Mouse (Mus musculus) spleen, postnatal 14 days (tissue): ENCODE measurements at regions not wholly inside any gene's neighbourhood (a gene's known extent, or its start where the extent isn't known, plus 50 kb on each side); places are given as distances from the start of the nearest gene placed in this dataset.

Experiments used
- DNase-seq, 2 experiments: peaks; one replicate each; pipeline ENCODE4 v3.0.0; 2021 to 2022; ENCODE audit warnings: low spot score in 2 of 2

DNA sequence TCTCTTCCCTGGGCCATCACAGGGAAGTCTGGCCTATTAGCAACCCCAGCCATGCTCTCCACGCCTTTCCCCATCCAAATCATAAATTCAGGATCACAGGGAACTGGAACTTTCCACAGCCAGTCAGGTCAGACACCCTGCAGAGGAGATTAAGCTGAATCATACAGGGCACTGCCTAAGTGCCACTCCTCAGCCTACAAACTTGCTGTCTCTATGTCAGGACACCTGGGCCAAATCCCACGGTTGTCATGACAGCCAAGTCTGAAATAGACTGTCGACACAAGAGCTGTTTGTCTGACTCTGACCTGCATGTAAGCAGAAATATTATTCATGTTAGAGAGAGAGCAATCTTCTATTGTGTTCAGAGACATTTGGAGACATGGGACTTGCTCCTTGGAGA is 374.0 kb upstream of the Trib2 start:
- DNase-seq: no peak

DNA sequence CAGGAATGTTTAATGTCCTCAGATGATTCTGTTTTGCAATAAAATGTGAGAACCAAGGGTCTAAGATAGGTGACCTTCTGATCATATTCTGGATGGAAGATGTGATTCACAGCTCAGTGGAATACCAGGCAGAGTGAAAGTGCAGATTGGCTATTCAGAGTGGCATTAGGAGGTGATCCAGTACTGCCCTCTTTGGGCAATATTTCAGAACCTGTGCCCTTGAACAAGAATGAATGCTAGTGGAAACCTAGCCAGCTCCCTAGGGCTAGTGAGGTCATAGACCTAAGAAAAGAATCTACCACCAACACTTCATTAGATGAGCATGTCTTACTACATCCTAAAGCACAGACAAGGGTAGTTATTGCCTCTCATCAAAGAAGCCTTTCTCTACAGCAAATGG is 372.7 kb upstream of the Trib2 start:
- DNase-seq: no peak

DNA sequence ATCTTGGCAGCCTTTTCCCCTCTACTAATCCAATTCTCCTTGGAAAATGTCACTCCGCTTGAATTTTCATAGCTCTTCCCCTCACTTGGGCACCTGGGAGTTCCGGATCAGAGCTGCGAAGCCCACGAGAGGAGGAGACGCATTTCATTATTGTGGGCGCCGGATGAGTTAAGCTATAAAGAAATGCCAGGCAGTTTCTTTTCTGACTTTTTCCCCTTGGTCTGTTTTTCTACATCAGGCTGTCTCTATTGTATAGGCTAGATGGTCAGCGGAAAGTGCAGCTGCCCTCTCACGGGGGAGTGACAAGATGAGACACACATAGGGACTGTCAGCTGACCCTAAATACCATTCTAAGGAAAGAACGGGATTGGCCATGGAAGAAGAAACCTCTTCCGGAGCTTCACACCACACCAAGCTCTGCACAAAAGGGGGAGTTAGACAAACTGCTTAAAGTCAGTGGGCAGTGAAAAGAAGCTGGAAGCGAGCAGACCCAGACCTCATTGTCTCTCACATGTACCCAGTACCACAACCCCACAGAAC is 369.3 kb upstream of the Trib2 start:
- no peak for DNase-seq

DNA sequence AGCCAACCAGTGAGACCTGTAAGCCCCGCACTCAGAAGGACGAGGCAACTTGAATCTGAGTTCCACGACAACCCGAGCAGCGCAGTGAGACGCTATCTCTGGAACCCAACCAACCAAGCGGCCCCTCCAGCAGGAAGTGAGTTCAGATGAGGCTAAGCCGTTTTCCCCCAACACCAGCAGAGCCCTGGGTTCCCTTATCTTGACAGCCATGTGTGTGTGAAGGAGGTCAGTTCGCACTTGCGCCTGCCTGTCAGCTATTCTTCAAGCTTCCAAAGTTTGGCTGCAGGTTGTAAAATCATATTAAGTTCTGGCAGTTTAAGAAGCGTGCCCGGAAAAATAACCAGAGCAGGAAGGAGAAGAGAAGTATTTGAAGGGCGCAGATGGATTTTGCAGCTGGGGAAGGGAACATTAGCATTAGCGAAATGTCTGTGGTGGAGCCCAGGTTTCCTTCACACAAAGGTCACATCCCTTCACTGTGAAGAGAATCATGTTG is 368.8 kb upstream of the Trib2 start:
- peak; percentile 22 to 30 for DNase-seq

DNA sequence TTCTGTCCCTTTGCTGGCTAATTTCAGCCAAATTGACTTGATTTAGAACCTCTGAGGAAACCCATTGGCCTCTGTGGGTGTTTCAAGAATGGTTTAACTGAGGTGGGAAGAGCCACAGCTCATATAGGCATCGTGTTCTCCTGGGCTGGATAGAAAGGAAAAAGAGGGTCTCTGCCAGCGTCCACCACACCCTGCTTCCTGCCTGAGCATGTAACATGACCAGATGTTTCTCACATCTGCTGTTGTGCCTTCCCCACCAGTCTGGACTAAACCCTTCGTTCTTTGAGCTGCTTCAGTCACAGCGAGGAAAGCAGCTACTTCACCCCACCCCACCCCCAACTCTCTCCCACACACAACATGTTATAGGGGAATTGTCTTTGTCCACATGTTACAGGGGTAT is 366.3 kb upstream of the Trib2 start:
- DNase-seq: no peak

DNA sequence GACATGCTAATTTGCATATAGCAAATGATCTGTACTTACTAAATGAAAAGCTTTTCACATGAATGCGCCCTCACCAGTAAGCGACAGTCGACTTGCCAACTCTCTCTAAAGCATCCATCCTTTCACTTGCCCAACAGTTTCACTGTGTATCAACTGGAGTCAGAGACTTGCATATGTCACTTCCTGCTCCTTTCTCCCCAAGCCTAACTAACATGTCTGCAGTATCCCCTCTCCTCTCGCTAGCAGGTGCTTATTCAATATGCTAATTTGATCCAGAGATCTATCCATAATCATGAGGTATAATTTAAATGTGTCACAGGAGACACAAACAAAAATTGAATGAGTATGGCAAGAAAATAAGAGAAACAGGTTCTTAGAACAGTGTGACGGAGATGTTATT is 364.9 kb upstream of the Trib2 start:
- DNase-seq: no peak

DNA sequence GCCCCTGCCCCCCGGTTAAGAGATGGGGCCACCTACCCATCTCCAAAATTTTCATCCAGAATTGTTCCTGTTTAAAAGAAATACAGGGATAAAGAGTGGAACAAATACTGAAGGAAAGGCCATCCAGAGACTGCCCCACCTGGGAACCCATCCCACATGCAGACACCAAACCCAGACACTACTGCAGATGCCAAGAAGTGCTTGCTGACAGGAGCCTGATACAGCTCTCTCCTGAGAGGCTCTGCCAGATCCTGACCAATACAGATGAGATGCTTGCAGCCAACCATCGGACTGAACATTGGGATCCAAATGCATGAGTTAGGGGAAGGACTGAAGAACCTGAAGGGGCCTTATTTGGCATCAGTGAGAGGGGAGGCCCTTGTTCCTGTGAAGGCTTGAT is 363.2 kb upstream of the Trib2 start:
- DNase-seq: no peak

DNA sequence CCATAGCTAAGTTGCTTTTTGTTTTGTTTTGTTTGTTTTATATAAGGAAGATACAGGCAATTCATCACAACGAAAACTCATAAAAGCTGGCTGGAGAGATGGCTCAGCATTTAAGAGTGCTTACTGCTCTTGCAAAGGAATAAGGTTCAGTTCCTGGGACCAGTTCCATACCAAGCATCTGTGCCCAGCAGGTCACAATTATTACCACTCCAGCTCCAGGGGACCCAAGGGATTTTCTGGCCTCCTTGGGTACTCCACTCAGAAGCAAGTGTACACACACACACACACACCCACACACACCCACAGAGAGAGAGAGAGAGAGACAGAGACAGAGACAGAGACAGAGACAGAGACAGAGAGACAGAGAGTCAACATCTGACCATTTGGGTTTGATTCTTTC is 359.6 kb upstream of the Trib2 start:
- DNase-seq: no peak

DNA sequence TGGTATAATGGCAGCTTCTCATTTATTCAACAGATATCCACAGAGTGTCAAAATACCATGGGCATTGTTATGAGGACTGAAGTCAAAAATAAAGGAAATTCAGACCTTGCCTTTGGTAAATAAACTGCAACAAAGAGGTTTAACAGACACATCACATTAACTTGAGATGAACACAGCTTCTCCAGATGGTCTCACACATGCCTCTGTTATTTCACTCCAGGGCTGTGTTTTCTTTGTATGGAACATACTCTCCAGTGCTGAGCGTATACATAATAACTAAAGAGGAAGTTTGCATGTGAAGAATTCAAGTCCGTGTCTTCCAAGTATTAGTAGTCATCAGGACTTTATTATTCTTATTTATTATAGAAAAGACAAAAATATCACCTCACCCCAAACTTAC is 355.5 kb upstream of the Trib2 start:
- no peak for DNase-seq

DNA sequence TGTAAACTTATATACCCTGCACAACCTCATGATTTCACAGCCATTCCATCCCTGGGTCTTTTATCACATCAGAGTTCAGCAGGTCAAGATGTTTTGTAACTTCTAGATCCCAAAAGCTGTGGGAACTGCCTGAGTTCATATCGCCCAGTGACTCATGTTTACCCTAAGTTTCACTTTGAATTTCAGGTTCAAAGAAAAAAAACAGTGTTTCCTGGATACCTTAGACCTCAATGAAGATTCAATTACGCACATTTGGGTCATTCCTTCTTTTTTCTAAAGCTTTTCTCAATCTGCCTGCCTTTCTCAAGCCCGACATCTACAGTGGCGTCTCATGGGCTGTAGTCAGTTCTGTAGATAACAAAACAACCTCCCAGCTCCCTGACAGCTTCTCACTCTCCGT is 354.9 kb upstream of the Trib2 start:
- no peak for DNase-seq

DNA sequence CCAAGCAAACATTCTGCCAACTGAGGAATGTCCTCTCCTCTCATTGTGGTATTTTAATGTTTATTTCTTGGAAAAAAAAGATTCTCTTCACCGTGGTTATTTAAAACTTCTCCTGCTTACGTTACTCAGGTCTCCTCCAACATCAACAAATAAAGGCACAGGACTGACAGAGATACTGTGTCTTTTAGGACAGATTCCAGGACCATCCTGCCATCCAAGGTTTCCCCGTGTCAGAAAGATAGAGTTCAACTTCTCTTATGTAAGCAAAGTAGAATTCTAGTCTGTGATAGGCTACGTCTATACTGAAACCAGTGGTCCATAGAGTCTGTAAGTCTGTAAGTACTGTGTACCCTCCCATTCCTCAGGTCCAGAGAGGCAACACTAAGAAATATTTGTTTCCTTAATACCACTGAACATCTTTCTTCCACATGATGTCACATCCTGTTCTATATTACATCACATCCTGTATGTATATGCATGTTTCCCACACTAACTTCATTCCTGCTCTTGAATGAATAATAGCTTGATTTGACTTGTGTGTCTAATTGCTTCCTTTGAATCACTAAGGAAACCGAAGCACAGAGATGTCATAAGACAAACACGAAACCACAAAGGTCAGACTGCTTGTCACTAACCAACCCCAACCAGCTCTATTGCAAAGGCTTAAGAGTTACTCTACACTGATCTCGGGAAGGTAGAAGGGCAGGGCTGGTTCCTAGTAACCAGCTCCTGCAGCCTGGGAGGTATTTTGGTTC is 353.2 kb upstream of the Trib2 start:
- no peak for DNase-seq

DNA sequence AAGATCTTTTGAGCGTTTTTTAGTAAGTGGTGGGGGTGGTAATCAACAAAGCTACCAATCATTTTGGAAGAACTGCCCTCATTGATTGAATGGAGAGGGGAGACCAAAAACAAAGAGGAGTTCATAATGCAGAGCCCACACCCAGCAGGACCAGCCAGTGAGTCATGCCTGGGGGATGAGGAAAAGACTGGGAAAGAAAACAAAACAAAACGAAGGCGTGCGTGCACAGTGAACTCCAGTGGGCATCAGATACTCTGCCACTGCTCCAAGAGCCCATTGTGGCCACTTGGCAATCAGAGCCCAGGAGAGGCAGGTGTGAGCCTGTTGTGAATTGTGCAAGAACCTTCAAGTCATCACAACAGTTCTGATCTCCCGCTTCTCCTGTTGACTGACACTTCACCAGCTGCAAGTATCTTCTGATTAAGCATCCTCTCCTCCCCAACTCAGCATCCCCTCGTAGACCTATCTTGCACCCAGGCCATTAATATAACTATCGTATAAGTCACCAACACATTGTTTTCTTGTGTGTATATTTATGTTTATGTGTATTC is 351.1 kb upstream of the Trib2 start:
- DNase-seq: no peak

DNA sequence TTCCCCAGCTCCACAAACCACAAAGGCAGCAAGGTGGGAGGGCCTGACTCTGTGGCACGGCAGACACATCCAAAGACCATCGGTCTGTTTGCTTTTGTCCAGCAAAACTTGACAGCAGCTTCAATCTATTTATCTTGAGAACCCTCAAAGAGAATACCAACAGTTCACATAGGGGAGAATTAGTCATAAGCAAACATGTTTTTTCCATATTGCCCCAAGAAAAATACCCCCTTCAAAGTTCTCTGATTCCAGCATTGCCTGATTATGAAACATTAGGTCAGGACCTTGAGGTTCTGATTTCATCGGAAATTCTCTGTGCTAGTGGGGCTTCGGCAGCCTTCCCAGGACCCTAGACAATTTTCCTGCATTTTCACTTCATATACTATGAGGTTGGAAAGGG is 348.4 kb upstream of the Trib2 start:
- DNase-seq: no peak

DNA sequence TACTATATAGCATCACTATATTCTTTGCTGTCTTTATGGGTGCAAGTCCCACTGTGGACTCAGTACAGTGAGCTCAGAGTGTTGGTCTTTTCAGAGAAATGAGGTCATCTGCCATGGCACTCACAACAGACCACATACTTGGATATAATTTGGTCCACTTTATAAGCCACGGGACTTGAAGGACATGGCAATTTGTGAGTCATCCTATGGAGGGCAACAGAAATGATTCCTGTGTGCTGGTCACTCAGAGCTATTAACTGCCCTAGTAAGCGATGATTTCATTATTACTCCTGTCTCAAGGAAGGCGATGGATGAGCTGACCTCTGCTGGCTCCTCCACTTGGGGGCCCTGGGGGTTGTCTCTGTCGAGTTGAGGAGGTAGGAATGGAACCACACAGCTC is 345.2 kb upstream of the Trib2 start:
- DNase-seq: no peak

DNA sequence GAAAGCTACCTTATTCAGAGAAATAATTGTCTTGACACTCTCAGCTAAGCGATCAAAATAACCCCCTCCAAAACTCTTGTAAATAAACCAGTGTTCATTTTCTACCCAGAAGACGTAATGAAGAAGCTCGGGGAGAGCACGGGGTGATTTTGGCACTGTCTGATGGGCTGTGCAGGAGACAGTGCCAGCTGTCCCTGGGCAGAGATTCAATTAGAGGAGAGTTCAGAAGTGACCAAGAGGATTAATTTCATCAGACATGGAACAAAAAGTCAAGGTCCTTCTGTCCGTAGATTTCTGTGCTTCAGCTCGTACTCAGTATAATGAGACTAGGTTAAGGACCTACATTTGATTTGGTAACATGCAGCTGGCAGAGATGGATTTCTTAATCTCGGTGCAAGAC is 341.2 kb upstream of the Trib2 start:
- no peak for DNase-seq

DNA sequence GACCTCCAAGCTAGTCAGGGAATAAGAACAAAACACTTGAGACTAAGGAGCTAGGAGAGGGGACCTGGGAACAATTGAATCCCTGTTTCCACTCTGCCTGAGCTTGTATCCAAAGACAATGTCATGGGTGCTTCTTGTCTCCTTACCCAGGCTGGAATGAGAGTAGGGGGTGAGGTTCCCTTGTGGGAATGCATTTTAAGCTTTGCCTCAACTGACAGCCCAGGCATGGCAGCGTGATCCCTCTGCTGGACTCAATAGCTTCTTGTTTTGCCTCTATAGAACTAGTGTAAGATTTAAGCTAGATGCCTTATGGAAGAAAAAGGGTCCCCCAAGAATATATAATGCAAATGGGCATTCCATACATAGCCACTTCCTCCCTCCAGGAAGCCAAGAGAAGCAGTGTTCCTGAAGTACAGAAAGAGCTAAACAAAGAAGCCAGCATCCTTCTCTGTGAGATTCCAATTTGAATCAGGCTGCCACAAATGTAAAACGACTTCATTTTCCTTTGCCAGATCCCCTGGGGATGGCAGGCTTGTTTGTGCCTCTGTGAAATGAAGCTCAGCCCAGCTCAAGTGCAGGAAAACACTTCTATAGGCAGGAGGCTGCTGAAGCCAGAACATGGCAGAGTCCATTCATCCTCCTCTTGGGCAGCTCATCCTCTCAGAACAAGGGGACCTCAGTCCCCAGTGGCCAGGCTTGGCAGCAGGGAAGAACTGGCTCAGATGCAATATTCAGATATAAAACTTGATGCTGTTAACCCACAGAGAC is 339.3 kb upstream of the Trib2 start:
- no peak for DNase-seq

DNA sequence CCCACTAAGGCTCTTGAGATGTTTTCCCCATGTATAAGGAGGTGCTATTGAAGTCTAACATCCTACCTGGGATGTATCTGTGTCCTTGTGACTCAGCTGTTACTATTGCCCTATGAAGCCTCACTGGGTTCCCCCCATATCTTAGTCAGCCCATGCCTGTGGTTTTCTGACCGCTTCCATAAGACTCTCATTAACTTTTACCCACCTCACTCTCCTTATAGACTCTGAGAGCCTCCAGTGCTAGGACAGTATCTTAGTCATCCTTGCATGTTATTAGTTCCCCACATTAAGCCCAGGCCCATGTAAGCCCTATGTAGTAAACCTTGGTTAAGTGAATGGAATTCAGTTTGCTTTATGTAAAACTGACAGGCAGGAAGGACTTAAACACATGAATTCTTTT is 337.5 kb upstream of the Trib2 start:
- DNase-seq: no peak

DNA sequence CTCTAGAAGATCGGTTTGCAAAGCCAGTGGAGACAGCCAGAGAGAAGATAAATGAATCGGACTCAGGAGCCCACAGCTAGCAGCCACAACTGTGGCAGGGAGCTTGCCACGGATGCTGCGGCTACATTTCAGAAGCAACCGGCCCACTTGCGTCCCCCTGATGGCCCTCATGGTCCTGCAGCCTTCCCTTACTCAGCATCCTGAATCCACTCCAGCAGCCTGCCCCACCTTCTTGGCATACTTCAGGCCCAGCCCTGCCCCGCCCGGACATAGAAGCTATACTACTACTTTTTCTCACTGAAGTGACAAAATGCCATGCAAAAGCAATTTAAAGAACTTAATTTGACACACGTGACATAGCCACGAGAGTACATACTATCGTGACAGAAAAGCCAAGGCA is 335.4 kb upstream of the Trib2 start:
- DNase-seq: no peak

DNA sequence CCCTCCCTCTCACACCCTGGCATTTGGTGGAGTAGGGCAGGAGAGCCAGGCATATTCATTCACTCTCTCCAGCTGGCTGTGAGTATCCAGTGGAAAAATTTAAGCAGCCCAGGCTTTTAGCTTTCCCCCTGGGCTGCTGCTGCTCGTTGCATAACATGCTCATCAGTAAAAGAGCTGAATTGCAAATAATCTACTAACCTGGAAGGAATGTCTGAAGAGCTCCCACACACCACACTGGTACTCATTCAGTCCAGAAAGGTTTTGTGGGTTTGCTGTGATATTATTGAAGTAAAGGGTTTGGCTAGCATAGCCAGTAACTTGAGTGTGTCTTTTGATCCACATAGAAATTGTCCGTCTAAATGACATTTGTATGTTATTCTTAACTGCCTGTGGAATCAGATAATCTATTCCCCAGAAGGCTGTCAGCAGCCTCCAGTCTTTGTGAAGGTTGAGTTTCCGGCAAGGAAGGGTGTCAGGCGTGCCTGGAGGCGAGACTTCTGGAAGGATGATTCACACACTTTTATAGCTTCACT is 334.5 kb upstream of the Trib2 start:
- no peak for DNase-seq

DNA sequence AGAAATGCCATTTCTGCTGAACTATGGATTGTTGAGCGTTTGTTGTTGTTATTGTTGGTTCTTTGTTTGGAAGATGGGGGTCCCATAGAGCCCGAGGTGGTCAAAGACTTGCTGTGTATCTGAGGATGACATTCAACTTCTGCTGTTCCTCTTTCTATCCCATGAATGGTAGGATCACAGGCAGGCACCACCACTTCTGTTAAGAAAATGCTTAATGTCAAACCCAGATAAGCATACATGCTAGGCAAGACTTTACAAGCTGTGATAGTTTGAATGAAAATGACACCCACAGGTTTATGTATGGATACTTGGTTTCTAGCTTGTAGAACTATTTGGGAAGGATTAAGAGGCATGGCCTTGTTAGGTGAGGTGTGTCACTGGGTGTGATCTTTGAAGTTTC is 330.2 kb upstream of the Trib2 start:
- no peak for DNase-seq

DNA sequence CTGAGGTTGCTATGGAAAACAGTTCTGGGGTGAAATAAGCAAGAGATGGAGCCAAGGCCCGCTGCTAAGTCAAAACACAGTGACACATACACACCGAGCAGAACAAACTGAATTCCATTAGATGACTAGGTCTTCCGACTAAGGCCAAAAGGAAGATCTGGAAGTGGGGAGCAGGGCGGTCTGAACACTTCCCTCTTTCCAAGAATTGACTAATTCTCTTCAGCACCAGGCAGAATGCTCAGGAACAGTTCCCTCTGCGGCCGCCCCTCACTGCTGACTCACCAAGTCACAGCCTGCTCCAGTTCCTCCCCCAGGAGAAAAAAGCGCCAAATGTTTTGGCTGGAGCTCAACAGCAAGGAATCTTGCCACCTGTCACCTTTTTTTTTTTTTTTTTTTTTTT is 328.9 kb upstream of the Trib2 start:
- DNase-seq: no peak

DNA sequence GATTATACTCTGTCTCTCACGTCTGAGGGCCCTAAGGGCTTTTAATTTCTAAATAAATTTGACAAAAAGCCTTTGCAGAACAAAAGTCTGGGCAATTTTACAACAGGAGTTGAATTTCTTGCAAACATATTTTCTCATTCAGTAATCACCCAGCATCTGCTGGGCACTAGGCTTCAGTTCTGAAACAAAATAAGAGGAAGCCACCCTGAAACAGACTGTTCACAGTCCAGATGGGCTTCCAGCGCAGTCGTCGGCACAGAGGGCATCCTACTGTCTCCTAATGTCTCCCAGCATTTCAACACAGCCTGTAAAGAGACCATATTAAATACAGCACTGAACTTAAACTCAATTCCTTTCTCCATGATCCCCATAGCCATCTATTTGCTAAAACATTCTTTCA is 324.5 kb upstream of the Trib2 start:
- DNase-seq: no peak
